Mouse (Mus musculus): Measurements from ENCODE around the gene Snapc1.

Gene Snapc1

DNA sequence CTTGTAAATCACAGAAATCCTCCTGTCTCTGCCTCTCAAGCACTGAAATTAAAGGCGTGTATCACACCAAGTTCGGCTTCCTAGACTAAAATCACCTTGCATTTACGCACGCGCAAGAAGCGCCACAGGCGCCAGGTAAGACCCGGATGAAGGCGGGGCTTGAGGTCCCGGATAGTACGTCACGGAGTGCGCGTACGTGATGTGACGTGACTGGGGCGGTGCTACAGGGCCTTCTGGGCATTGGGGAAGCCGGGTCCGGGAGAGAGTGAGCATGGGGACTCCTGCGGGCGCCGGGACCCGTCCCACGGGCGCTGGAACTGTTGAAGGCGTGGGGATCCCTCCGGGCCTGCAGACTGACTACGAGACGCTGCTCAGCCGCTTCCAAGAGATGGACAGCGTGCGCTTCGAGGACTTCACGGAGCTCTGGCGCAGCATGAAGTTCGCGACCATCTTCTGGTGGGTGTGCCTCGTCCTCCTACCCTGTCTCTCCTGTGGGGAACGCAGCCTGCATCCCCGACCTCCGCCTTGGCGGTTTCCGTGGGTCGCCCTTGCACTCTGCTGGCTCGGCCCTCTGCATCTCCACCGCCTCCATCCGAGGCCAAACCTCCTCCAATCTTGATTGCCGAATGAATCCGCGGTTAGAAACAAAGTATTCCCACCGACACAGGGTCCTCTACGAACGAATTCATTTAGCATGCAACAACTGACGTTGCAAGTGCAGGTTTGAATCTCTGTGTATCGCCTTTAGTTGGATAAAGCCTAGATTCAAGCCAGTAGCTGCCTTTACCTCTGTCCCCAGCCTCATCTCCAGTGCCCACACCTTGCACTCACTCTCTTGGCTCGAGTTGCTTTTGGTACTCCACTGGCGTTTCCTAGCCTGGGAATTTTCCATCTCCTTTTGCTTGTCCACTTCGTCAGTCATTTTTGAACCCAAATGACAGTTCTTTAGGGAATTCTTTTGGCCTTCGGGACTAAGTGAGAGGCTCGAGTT is at the start of gene Snapc1:
Gene Snapc1 (plus strand): TSS at position 191 of the 991 bp plus-strand sequence.
- in situ Hi-C loops (cut with MboI; ENCODE audit: unreplicated experiment in 2 of 2) = no loop called here

DNA sequence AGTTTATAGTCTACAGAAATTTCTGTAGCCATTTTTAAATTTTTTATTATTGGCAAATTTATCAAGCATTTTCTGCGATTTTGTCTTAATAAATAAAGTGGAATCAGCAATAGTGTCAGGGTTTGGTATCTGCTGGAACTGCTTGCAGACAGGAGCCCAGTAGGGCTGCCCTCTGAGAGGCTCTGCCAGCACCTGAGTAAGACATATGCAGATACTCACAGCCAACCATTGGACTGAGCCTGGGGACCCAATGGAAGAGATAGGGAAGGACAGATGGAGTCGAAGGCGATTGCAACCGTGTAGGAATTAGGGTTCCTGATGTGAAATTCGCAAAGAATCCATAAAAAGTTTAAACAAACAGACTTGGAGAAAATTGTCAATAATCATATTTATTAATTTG is 45.8 kb upstream of the Snapc1 start:
- in situ Hi-C loops (cut with MboI; ENCODE audit: unreplicated experiment in 2 of 2) = loop anchor here in 1 of 2 experiments (5.0 to 10.0 kb wide), 2 partner anchors 146 to 344 kb away; no protein-coding TSS in a partner anchor

DNA sequence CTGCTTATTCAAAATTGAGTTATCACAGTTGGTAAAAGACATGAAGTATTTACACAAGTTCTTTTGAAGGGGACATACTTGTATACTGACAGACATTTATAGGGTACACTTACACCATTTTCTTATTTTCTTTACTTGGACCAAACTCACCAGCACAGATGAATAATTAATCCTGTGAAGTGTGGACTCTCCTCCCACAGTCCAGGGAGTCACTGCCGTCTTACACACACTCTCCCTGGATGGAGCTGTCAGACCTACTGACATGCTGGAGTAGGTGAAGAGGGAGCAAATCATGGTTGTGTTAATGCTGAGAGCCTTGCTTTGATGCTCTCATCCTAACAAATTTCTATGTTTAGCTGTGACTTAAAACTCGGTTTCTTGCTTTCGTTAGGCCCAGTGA is 34.0 kb upstream of the Snapc1 start:
- in situ Hi-C loops (cut with MboI; ENCODE audit: unreplicated experiment in 2 of 2) = no loop called here

DNA sequence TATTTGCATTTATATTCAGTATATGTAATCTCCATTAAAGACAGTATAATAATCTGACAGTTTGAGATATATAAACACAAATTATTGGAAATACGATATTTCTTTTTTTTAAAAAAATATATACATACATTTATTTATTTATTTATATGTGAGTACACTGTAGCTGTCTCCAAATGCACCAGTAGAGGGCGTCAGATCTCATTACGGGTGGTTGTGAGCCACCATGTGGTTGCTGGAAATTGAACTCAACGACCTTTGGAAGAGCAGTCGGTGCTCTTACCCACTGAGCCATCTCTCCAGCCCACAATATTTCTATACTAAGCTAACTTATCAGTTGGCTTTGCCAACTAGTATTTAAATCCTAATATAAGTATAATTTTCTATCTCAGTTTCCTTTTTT is 33.0 kb upstream of the Snapc1 start:
- in situ Hi-C loops (cut with MboI; ENCODE audit: unreplicated experiment in 2 of 2) = no loop called here

DNA sequence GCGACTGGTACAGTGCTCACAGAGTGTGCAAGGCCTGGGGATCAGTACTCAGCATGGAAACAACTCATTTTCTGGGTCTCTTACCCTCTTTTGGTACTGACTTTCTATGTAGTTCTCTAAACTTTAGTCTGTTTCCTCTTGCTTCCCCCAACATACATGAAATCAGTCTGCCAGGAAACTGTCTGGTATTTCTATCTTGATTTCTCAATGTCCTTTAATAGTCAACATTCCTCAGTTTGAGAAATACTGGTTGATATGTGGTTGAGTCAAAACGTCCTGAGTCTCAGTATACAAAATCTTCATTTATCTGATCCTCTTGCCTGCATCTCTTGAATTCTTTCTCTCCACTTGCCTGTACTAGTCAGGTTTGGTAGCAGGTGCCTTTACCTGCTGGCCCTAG is 29.8 kb upstream of the Snapc1 start:
- in situ Hi-C loops (cut with MboI; ENCODE audit: unreplicated experiment in 2 of 2) = no loop called here

DNA sequence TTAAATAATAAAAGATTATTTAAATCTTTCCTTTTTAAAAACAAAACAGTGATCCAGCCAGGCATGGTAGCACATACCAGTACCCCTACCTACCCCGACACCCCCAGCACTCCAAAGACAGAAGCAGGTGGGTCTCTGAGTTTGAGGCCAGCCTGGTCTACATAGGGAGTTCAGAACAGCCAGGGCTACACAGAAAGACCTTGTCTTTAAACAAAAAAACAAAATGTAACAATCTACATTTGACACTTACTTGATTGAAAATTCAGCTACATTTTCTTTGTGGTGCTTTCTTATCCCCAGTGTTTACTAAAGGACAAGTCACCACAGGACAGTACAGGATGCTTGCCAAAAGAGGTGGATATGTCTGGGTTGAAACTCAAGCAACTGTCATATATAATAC is 26.9 kb upstream of the Snapc1 start, which contains the start of gene Gm49321:
Gene Gm49321 (plus strand): TSS at position 301 of the 400 bp plus-strand sequence.
- in situ Hi-C loops (cut with MboI; ENCODE audit: unreplicated experiment in 2 of 2) = no loop called here

DNA sequence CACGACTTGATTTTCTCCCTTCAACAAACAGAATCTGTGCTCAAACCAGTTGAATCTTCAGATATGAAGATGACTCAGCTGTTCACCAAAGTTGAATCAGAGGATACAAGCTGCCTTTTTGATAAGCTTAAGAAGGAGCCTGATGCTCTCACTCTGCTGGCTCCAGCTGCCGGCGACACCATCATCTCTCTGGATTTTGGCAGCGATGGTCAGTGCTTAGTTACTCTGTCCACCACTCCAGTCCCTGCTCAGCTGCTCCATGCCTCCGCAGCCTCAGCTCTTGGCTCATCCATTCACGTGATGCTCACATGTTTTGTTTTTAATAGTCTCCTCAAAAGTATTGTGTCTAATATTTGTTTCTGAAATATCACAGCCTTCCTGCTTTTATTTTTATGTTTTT is 24.7 kb upstream of the Snapc1 start:
- in situ Hi-C loops (cut with MboI; ENCODE audit: unreplicated experiment in 2 of 2) = no loop called here

DNA sequence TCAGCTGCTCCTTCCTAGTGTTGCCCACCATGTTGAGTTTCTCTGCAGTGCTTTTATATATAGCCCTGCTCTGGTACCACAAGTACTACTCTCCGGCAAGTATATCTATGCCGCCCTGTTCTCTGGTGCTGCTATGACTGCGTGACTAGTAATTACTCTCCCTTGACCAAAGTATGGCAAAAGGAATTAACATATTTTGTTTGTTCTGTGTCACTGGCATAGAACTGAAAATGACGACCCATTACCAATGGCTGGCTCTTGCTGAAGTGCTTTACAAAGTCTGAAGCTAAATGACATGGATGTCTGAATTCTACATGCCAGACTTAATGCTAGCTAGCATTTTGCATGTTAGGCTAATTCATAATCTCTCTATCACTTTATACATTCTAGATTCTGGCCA is 15.9 kb upstream of the Snapc1 start:
- in situ Hi-C loops (cut with MboI; ENCODE audit: unreplicated experiment in 2 of 2) = no loop called here

DNA sequence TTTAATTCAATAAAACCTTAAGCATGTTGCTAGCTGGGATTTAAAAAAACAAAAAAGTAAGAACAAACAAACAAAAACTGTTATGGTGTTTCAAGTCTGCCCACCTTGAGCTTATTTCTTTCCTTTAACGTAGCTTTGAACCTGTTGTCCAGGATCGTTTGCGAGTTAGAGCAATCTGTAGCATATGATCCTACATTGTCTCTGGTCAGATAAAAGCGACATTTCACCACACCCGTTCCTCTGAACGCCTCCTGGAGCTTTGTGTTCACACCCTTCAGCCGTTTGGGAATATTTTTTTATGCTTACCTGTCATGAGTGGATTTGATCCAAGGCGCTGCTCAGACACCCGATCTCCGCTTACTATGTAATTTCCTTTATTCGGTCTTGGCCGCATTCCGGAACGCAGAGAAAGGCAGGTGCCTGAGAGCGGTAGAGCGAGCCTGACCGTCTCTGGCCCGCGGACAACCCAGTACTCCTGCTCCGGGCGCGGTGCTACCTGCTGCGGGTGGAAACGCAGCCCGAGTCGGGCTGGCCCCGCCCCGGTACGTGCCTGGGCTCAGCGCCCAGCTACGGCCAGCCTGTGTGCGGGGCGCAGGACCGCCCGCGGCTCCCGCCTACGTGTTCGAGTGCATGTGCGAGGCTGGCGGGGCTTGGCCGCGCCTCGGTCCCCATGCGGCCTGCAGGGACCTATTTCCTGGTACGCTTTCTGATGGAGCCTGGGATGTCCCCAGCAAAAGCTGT is 14.8 kb upstream of the Snapc1 start:
- in situ Hi-C loops (cut with MboI; ENCODE audit: unreplicated experiment in 2 of 2) = no loop called here

DNA sequence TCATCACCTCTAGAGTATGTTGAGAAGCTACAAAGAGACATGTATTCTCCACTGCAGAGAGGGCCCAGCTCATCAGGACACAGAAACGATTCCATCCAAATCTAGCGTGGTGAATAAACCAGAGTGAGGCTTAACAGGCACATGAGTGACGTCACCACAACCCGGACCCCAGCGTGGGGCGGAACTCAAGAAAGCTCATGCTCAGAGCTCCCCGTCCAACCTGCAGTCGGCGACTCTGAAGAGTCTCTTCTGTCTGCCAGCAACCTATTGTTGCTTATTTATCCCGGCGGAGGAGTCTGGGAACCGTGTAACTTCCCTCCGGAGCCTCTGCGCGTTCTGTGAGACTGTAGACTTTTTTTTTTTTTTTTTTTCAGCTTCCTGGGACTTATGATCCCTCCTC is 11.4 kb upstream of the Snapc1 start:
- in situ Hi-C loops (cut with MboI; ENCODE audit: unreplicated experiment in 2 of 2) = no loop called here

DNA sequence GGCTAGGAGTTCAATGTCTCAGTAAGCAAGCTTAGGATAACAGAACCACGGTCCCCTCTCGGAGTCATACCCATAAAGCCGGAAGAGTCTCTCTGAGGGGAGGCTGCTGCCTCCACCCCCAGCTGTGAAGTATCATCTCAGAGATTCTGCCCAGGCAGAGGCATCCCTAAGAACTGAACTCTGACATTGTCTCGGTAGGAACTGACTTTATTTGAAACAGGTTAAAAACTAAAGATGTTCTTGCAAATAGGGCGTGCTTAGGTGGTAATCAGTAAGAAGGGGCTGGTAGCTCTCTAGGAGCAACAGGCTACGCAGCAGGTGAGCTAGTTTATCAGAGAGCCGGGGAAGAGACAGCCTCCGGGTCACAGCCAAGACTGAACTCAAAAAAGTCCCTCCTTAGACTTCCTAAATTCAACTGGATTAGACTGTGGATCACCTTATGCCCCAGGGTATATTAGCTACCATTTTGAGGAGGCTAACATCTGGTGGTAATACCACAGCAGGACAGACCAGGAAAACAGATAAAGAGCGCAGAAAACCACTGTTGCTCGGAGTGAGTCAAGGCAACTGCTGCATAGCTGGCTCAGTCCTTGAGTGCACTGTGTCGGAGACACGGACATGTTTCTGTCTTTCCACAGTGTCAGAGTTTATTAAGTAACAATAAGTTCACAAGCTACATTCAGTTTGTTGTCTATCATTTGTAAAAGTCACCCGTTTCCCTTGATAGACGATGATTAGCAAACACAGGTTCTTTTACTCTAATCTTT is 10.7 kb upstream of the Snapc1 start:
- in situ Hi-C loops (cut with MboI; ENCODE audit: unreplicated experiment in 2 of 2) = no loop called here

DNA sequence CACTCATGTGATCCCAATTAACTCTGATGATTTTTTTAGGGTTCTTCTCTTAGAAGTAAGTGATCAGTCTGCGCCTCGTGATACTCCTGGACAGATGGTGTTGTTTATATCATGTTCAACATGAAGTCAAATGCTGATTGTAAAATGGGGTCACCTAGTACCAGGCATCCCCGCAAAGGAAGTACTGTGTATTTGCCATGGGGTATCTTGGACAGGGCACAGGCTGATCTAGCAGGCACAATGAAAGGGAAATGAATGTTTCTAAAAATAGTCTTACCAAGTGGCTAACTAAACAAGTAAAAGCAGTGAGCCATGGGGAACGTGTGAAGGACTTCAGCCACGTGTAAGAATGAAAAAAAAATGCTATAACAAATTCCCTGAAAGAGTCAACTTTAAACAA is 9.5 kb upstream of the Snapc1 start:
- in situ Hi-C loops (cut with MboI; ENCODE audit: unreplicated experiment in 2 of 2) = no loop called here

DNA sequence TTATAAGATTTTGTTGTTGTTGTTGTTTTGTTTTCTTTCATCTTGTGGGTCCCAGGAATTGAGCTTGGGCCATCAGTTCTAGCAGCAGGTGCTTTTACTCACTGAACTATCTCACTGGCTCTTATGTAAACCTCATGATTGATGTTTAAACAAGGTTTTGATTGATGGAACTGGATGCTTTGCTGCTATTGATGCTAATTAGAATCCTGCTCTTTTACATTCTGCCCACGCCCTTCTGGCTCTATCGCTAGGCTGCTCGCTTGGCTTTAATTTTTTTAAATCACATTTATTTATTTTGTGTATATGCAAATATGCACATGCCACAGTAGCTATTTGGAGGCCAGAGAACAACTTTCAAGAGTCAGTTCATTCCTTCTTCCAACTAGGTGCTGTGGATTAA is 6.6 kb upstream of the Snapc1 start:
- in situ Hi-C loops (cut with MboI; ENCODE audit: unreplicated experiment in 2 of 2) = no loop called here

DNA sequence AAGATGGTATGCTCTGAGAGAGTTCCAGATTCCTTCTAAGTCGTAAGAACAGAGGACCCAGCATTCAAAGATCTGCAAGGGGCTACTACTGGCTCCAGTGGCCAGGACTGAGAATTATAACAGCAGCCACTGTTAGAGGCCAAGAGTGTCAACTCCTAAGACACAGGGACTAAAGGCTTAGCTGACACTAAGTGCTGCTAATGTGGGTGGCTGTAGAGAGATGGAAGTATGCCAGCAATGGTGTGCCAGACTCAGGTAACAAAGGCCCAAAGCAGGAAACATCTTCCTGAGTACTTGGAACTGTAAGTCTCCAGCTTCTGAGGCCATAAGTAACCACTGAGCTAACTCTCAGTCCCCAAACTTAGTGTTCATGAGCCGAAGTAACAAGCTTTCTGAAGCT is 5.5 kb upstream of the Snapc1 start:
- in situ Hi-C loops (cut with MboI; ENCODE audit: unreplicated experiment in 2 of 2) = no loop called here

DNA sequence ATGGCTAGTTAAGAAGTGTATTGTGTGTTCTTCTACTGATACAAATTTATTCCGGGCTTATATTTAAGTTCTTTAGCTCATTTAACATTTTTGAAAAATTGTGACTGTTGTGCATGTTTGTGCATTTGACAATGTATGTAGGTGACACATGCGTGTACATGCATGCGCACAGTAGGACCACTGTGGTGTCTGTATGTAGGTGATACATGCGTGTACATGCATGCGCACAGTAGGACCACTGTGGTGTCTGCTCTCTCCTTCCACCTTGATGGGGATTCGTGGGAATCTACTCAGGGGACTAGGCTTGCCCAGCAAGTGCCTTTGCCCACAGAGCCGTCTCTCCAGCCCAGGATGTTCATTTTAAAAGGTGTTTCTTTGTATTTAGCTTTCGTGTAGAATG is 4.9 kb downstream of the Snapc1 start:
- in situ Hi-C loops (cut with MboI; ENCODE audit: unreplicated experiment in 2 of 2) = no loop called here

DNA sequence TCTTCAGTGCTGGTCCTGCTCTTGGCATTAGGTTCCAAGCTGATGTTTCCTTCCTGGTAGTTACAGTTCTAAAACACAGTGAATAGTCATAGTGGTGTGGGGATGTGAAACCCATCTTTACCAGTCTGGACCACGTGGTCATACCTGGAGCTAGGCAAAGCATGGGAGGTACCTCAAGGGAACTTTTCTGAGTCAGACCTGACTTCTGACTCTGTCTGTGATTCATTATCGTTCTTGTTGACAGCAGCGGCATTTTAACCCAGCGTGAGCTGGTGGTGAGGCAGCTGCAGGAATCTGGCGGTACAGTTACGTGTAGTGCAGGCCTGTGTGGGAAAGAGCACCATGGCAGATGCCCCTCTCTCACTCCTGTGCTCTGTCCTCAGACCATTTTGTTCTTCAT is 10.3 kb downstream of the Snapc1 start:
- in situ Hi-C loops (cut with MboI; ENCODE audit: unreplicated experiment in 2 of 2) = no loop called here

DNA sequence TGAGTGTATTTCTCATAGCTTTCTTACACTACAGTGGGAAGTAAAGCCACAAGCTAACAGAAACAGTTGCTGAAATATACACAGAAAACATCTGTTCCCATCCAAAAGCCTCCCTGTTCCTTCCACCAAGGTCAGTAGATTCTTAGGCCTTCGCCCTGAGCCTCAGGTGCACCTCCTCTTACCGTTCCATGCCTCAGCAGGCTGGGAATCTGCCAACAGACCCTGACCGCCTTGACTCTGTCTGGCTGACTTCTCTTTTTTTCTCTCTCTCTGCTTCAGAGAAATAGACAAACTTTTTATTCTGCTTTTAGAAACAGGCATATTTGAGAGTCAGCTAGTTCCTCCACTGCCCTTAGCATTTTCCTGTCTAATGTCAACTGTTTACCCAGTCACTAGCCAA is 13.9 kb downstream of the Snapc1 start:
- in situ Hi-C loops (cut with MboI; ENCODE audit: unreplicated experiment in 2 of 2) = no loop called here

DNA sequence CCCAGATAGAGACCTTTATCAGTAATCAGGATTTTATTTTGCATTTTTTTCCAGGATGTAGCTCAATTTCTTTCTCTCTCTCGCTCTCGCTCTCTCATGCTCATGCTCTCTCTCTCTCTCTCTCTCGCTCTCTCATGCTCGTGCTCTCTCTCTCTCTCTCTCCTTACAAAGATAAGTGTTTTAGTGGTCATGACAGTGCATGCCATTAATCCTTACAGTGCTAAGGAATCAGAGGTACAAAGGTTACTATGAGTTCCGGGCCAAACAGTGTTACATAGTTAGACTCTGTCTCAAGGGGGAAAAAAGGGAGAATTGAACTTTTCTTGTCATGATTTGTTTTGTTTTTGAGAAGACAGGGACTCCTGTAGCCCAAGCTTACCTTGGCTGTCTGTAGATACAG is 15.4 kb downstream of the Snapc1 start:
- in situ Hi-C loops (cut with MboI; ENCODE audit: unreplicated experiment in 2 of 2) = no loop called here

DNA sequence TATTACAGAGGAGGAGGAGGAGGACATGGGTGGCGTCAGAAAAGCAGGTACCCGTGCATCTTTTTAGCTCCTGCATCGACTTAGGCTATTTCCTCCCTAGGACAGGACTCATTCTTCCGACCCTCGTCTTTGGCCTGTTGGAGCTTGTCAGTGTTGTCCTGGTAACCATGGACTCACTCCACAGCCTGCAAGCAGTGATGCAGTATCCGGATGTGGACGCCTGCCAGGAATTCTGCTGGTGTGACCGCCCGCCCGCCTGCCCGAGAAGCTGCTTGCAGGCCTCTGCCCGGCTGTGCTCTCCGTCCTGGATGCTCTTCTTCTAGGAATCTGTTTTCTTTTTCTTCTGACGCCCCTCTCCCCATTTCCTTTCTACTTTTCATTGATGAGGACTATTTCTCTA is 18.3 kb downstream of the Snapc1 start:
- in situ Hi-C loops (cut with MboI; ENCODE audit: unreplicated experiment in 2 of 2) = no loop called here

DNA sequence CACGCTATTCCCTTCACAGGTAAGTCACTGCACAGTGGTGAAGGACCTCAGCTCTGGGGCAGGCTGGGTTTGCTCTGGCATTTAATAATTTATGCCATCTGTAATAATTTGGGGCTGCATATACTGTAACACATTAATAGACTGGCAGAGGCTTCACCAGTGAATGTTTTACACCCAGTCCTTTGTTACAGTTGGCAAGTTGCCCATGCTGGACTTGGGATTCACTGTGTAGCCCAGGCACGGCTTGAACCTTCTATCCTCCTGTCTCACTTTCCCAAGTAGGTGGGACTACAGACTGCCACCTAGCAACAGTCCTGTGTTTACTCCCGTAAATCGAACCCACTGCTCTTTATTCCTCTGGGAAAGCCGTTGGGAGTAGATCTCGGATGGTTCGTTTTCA is 22.0 kb downstream of the Snapc1 start:
- in situ Hi-C loops (cut with MboI; ENCODE audit: unreplicated experiment in 2 of 2) = loop anchor here (5.0 kb wide), 2 partner anchors 284 to 424 kb away; no protein-coding TSS in a partner anchor

Data from v-Abl transformed pro-B cells (cell line).